Mouse (Mus musculus) ES-E14 (cell line): ENCODE data around the gene Gbp3. TPM values are rescaled to one million over a fixed set of nuclear protein-coding genes. Genes with fewer than 3 reads are reported as not detected.
A peak's percentile ranks its signal among the peaks of the same experiment; 100 is the strongest.

Experiments
- DNase-seq: peaks from one replicate; pipeline ENCODE4 v3.0.0-alpha.2; 2013; ENCODE audit warnings: low read depth, low spot score
- H3K27ac ChIP-seq: 2 replicates; pipeline ENCODE4 v1.5.1; 2012; ENCODE audit warnings: low read depth, mild to moderate bottlenecking, low read length, moderate library complexity, mixed read lengths; ENCODE audit not compliant: poor library complexity, insufficient read depth, severe bottlenecking
- H3K36me3 ChIP-seq: 2 replicates; pipeline ENCODE4 v1.6.1; 2012; ENCODE audit warnings: mild to moderate bottlenecking, low read length, moderate library complexity, mixed read lengths; ENCODE audit not compliant: control insufficient read depth, poor library complexity, insufficient read depth, severe bottlenecking
- H3K4me1 ChIP-seq, 2 experiments: fragments of 150-350 bp in 1 of 2; sonication (generic) in 1 of 2; 2 replicates each; pipeline ENCODE4 v1.6.1; 2012; ENCODE audit warnings: low read length in 2 of 2, mild to moderate bottlenecking in 1 of 2, mixed read lengths in 1 of 2; ENCODE audit not compliant: control insufficient read depth in 2 of 2, insufficient read depth in 2 of 2, poor library complexity in 1 of 2
- H3K4me3 ChIP-seq, 2 experiments: fragments of 150-350 bp in 1 of 2; sonication (generic) in 1 of 2; 2 replicates each; pipeline ENCODE4 v1.5.1; 2012; ENCODE audit warnings: low read length in 2 of 2, low read depth in 1 of 2, mild to moderate bottlenecking in 1 of 2, mixed read lengths in 1 of 2; ENCODE audit not compliant: insufficient read depth in 1 of 2, poor library complexity in 1 of 2, severe bottlenecking in 1 of 2
- H3K9ac ChIP-seq: 2 replicates; pipeline ENCODE4 v1.6.1; 2012; ENCODE audit warnings: low read depth, mild to moderate bottlenecking, low read length, mixed read lengths; ENCODE audit not compliant: poor library complexity, insufficient read depth, severe bottlenecking
- H3K9me3 ChIP-seq: fragments of 150-350 bp; sonication (generic); 2 replicates; pipeline ENCODE4 v1.6.1; 2012; ENCODE audit warnings: low read depth, mild to moderate bottlenecking, low read length; ENCODE audit not compliant: control insufficient read depth, insufficient read depth
- CHD2 ChIP-seq: IDR thresholded peaks from 2 replicates; pipeline ENCODE4 v1.6.1; 2014; ENCODE audit warnings: mild to moderate bottlenecking, low read depth, low read length, inconsistent platforms
- HCFC1 ChIP-seq: IDR thresholded peaks from 2 replicates; pipeline ENCODE4 v1.6.1; 2012; ENCODE audit warnings: low read length, inconsistent platforms, borderline replicate concordance; ENCODE audit not compliant: insufficient read depth
- MAFK ChIP-seq: IDR thresholded peaks from 2 replicates; pipeline ENCODE4 v1.6.1; 2014; ENCODE audit warnings: mild to moderate bottlenecking, low read depth, low read length, inconsistent platforms; ENCODE audit not compliant: insufficient read depth
- ZC3H11A ChIP-seq: IDR thresholded peaks from 2 replicates; pipeline ENCODE4 v1.6.1; 2012; ENCODE audit warnings: low read depth, mild to moderate bottlenecking, inconsistent platforms, low read length, borderline replicate concordance
- ZNF384 ChIP-seq: IDR thresholded peaks from 2 replicates; pipeline ENCODE4 v1.6.1; 2012; ENCODE audit warnings: low read depth, low read length, inconsistent platforms
- in situ Hi-C, 2 experiments: fragments of 600-800 bp; cut with MboI; formaldehyde crosslinking; loops; one replicate each; pipeline ENCODE4 v1.15.1; 2025; ENCODE audit warnings: low sequenced_read_pairs in 2 of 2, inconsistent platforms in 1 of 2; ENCODE audit not compliant: unreplicated experiment in 2 of 2
- total RNA-seq: library from RNA; depleted of rRNA; stranded (reverse); fragments of 300-350 nt; gene quantifications from 2 replicates; pipeline ENCODE4 v1.2.3, GENCODE M21; 2012; rRNA removed

Gene Gbp3
- 4.7 and 4.8 TPM in 2 replicates for total RNA-seq

GRCm38 (mm10) chr3:142559632-142560228, at the start of gene Gbp3:
TSS of gene Gbp3 (plus strand) at chr3:142560026.
- H3K9me3 ChIP-seq: no peaks in the 10 kb centered on the region
- peak within 1 kb of the TSS in 1 of 2 experiments; percentile 54; a peak in 2 of 4 replicates for H3K4me3 ChIP-seq
- peaks cover 0 to 6% of the 10 kb centered on the region in 2 experiments; a peak in 1 of 4 replicates for H3K4me1 ChIP-seq
- no peaks in the 10 kb centered on the region for H3K36me3 ChIP-seq
- no peak for TF ChIP-seq CHD2
- TF ChIP-seq ZNF384: no peak
- H3K9ac ChIP-seq: no peak within 1 kb of the TSS
- no peak within 1 kb of the TSS for H3K27ac ChIP-seq
- no peak for DNase-seq
- in situ Hi-C loops: no loop called here

- no peak overlapping the region for H3K27ac ChIP-seq
- no peak overlapping the region for H3K9ac ChIP-seq
- no peak for DNase-seq
- no peaks in the 10 kb centered on the region for H3K4me1 ChIP-seq
- no peaks in the 10 kb centered on the region for H3K9me3 ChIP-seq
- in situ Hi-C loops: no loop called here
- no peaks in the 10 kb centered on the region for H3K36me3 ChIP-seq
- H3K4me3 ChIP-seq: no peak overlapping the region
- no peak for TF ChIP-seq ZC3H11A
- no peak for TF ChIP-seq CHD2
- no peak for TF ChIP-seq HCFC1
- TF ChIP-seq ZNF384: no peak
- no peak for TF ChIP-seq MAFK
Measured at GRCm38 (mm10) chr3:142528116-142528515, 31.7 kb upstream of the Gbp3 start.

- in situ Hi-C loops: no loop called here
- Histone ChIP-seq H3K9ac (no peak overlapping the region), H3K36me3 (no peaks in the 10 kb centered on the region), H3K27ac (no peak overlapping the region), H3K4me1 (no peaks in the 10 kb centered on the region), H3K4me3 (no peak overlapping the region; a peak in 1 of 4 replicates), H3K9me3 (no peaks in the 10 kb centered on the region)
- TF ChIP-seq MAFK (no peak), CHD2 (no peak), HCFC1 (no peak), ZNF384 (no peak), ZC3H11A (no peak)
- no peak for DNase-seq
Measured at GRCm38 (mm10) chr3:142529597-142529996, 30.2 kb upstream of the Gbp3 start.

GRCm38 (mm10) chr3:142530087-142530953, 29.5 kb upstream of the Gbp3 start, which contains the start of gene Gbp7:
TSS of gene Gbp7 (plus strand) at chr3:142530342.
- peak within 1 kb of the TSS; percentile 38; the same call in 1 of the 2 replicates for H3K9ac ChIP-seq
- peak within 1 kb of the TSS; percentile 54 to 63 for H3K4me3 ChIP-seq
- H3K27ac ChIP-seq: no peak within 1 kb of the TSS
- H3K9me3 ChIP-seq: no peaks in the 10 kb centered on the region
- peak; percentile 37 for DNase-seq
- no peaks in the 10 kb centered on the region for H3K4me1 ChIP-seq
- in situ Hi-C loops: no loop called here
- TF ChIP-seq HCFC1: no peak
- TF ChIP-seq ZNF384: no peak
- no peaks in the 10 kb centered on the region for H3K36me3 ChIP-seq
